Mouse (Mus musculus): Measurements from ENCODE around the gene Ica1. TPM values are rescaled to one million over a fixed set of nuclear protein-coding genes. Genes with fewer than 3 reads are reported as not detected.

Gene Ica1
- polyA plus RNA-seq, 1 experiment from 2014 or later: 37.0 TPM

DNA sequence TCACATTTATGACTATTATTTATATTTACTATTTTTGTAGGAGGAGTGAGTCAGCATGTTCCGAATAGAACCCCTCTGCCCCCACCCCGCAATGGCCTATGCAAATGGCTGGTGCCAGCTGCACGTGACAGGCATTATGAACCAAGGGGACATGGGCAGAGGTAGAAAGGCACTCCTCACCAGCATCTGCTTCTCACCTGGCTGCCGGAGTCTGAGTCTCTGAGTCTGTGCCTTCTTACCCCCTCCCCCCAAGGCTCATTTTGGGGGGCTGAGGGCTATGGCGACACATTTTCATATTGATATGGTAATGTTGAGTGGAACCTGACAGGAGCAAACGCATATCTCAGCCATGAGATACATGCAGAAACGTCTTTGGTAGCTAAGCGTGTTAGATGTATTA, 97.4 kb downstream of the Ica1 start:
- H3K4me1 ChIP-seq: no peaks in the 10 kb centered on the region
- ATAC-seq (ENCODE audit: borderline replicate concordance, extremely low read depth, low FRiP score, low TSS enrichment): no peak
- WGBS: 78% methylated on average over 8 of the region's 8 CpGs

DNA sequence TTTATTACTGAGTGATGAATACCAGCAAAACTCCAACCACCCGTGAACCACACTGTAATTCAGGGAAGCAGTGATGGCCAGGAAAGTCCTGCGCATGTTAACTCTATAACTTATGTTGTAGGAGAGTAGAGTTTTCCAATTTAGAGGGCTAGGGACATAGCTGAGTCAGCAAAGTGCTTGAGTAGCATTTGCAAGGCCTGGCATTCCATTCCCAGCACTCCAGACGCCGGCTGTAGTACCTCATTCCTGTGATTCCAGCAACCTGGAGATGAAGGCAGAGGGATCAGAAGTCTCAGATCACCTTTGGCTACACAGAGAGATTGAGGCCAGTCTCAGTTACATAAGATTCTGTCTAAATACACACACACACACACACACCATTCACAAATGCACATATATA, 105.3 kb downstream of the Ica1 start:
- H3K36me3 ChIP-seq: 0 out of 2 replicates have a peak, but pooled peaks cover 6% of the 10 kb centered on the region
- no peaks in the 10 kb centered on the region for H3K4me1 ChIP-seq
- H3K4me2 ChIP-seq: no peak overlapping the region
- ATAC-seq (ENCODE audit: borderline replicate concordance, extremely low read depth, low FRiP score, low TSS enrichment): no peak
- H3K9me3 ChIP-seq: no peaks in the 10 kb centered on the region
- H3K9ac ChIP-seq: no peak overlapping the region
- H3K4me3 ChIP-seq: no peak overlapping the region
- H3K27ac ChIP-seq: no peak overlapping the region
- 82% methylated on average over 4 of the region's 4 CpGs for WGBS
- H3K27me3 ChIP-seq: no peaks in the 10 kb centered on the region

More for the DNA sequence above, 97.4 kb downstream of the Ica1 start:
- H3K27me3 ChIP-seq: no peaks in the 10 kb centered on the region
- no peak overlapping the region for H3K27ac ChIP-seq
- no peak overlapping the region for H3K4me2 ChIP-seq
- no peaks in the 10 kb centered on the region for H3K9me3 ChIP-seq
- H3K9ac ChIP-seq: no peak overlapping the region
- no peak overlapping the region for H3K4me3 ChIP-seq
- H3K36me3 ChIP-seq: no peaks in the 10 kb centered on the region

DNA sequence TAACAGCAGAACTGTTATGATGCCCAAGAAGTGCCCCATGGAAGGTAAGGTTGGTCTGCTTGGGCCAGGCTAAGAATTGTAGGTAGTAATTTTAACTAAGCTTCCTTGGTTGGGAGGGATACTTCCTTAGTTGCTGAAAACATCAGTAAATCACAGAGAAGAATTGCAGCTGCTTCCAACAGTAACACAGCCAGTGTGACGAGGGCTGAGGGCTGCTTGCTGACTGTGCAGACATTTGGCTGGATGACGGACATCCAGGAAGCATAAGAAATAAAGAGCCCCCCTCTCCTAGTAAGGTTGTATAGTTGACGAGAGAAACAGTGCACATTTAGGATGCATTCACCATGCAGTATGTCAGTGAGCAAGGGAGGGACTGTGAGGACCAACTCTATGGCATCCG, 108.9 kb downstream of the Ica1 start:
- Histone ChIP-seq H3K27me3 (no peaks in the 10 kb centered on the region), H3K4me2 (no peak overlapping the region), H3K4me3 (no peak overlapping the region), H3K36me3 (0 out of 2 replicates have a peak, but pooled peaks cover 6% of the 10 kb centered on the region), H3K9me3 (no peaks in the 10 kb centered on the region), H3K27ac (no peak overlapping the region), H3K9ac (no peak overlapping the region), H3K4me1 (no peaks in the 10 kb centered on the region)
- ATAC-seq (ENCODE audit: borderline replicate concordance, extremely low read depth, low FRiP score, low TSS enrichment): no peak
- 76% methylated on average over 4 of the region's 4 CpGs for WGBS

DNA sequence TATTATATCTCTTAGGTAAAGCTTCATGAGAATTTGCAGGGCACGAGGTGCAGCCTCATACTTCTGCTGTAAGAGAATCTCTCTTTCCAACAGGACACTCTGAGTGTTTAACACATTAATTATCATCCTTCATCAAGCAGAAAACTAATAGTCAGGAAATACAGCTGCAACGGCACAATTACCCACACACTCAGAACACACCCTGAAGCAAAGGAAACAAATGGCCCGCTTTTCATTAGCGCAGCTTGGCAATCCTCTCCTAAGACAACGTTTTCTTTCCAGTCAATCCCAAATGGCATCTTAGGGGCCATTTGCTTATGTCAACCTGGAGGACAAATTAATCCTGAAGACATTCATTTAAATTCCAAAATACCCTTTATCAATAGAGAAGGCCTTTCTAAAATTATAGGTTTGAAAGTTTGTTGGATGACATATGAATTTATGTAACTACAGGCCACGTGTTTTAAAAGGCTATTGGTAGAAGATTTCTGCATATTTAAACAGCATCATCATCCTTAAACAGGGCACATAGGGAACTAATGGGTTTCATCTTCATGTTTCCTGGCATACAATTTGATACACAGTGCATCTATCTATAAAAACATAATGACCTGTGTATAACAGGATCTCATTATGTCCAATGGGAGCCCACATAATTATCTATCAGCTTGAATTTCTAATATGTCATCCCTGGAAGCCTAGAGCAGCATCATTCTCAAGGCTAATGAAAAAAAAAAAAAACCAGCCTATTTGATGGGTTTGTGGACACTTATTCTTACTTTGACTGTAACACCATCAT, 110.1 kb downstream of the Ica1 start:
- Histone ChIP-seq H3K27ac (no peak overlapping the region), H3K27me3 (no peaks in the 10 kb centered on the region), H3K36me3 (0 out of 2 replicates have a peak, but pooled peaks cover 6% of the 10 kb centered on the region), H3K4me2 (no peak overlapping the region), H3K9me3 (no peaks in the 10 kb centered on the region), H3K4me3 (no peak overlapping the region), H3K9ac (no peak overlapping the region), H3K4me1 (peaks cover 8% of the 10 kb centered on the region)
- no peak for ATAC-seq (ENCODE audit: borderline replicate concordance, extremely low read depth, low FRiP score, low TSS enrichment)
- 67% methylated on average over 6 of the region's 6 CpGs for WGBS

DNA sequence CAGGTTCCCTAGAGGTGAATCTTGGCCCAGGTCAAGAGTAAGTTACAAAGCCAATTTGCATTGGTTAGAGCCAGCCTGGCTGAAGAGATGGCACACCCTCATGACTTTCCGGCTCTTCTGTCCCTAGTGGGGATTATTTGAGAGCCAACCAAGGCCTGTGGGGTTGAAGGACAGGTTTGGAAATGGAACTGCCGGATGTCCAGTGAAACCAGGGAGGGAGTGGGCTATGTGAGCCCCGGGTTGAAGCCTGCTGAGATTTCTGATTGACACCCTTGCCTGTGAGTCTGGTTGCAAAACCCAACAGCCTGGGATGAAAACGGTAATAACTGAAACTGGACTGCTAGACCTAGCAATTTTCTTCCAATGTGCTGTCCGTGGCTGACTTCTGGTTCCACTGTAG, 112.5 kb downstream of the Ica1 start:
- H3K4me3 ChIP-seq: no peak overlapping the region
- no peaks in the 10 kb centered on the region for H3K27me3 ChIP-seq
- no peak for ATAC-seq (ENCODE audit: borderline replicate concordance, extremely low read depth, low FRiP score, low TSS enrichment)
- H3K36me3 ChIP-seq: 0 out of 2 replicates have a peak, but pooled peaks cover 6% of the 10 kb centered on the region
- no peaks in the 10 kb centered on the region for H3K9me3 ChIP-seq
- H3K4me2 ChIP-seq: no peak overlapping the region
- no peak overlapping the region for H3K27ac ChIP-seq
- H3K4me1 ChIP-seq: peaks cover 15% of the 10 kb centered on the region
- WGBS: 92% methylated on average over 5 of the region's 5 CpGs
- H3K9ac ChIP-seq: no peak overlapping the region

DNA sequence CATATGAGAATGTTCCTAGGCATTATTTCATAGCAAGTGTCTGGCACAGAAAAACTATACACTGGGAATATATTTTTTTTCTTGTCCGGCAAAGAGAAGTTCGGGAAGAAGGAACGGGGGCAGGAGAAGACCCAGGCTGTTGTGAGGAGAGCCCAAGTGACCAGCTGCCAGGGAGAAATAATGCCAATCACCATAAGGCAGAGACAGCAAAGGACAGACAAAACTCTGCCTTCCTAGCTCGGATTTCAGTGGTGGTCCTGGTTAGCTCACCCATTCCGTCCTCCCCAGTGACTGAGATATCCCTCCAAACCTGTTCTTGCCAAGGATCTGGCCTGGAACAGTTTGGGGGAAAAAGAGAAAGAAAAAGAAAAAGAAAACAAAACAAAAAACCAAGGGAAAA, 113.3 kb downstream of the Ica1 start:
- H3K4me2 ChIP-seq: no peak overlapping the region
- no peak overlapping the region for H3K4me3 ChIP-seq
- H3K4me1 ChIP-seq: peaks cover 15% of the 10 kb centered on the region
- no peaks in the 10 kb centered on the region for H3K27me3 ChIP-seq
- H3K27ac ChIP-seq: no peak overlapping the region
- WGBS: 85% methylated on average over 5 of the region's 5 CpGs
- no peak for ATAC-seq (ENCODE audit: borderline replicate concordance, extremely low read depth, low FRiP score, low TSS enrichment)
- H3K36me3 ChIP-seq: 0 out of 2 replicates have a peak, but pooled peaks cover 6% of the 10 kb centered on the region
- no peaks in the 10 kb centered on the region for H3K9me3 ChIP-seq
- no peak overlapping the region for H3K9ac ChIP-seq

DNA sequence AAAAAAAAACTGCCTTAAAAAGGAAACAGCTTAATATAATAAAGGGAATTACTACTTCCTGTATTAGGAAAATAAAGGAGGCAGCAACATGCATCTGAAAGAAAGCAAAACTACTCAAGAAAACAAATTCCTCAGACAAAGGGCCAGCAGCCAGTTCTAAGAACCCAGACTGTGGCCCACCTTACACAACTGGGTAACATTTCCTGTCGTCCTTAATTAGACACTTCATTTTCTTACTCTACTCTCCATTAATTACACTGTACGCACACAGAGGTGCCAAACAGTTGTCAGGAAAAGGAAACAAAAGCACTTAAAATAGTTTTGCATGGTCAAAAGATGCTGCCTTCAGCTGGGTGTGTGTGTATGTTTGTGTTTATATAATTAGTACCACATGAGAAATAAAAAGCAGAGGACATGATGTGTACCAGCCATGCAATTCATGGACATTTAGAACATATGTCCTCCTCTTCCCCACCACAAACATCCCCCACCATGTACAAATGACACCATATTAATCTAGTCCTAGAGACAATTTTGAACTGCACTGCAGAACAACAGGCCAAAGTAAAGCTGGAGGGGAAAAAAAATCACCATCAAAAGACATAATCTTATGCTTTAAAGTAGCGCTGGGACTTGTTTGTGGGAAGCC, 115.1 kb downstream of the Ica1 start:
- H3K4me2 ChIP-seq: no peak overlapping the region
- no peaks in the 10 kb centered on the region for H3K36me3 ChIP-seq
- WGBS: 39% methylated on average over 3 of the region's 3 CpGs
- no peak overlapping the region for H3K9ac ChIP-seq
- no peaks in the 10 kb centered on the region for H3K9me3 ChIP-seq
- H3K4me3 ChIP-seq: no peak overlapping the region
- H3K27ac ChIP-seq: peak overlapping the region; percentile 9; the same call in 1 of the 2 replicates
- no peaks in the 10 kb centered on the region for H3K27me3 ChIP-seq
- peaks cover 17% of the 10 kb centered on the region for H3K4me1 ChIP-seq
- ATAC-seq (ENCODE audit: borderline replicate concordance, extremely low read depth, low FRiP score, low TSS enrichment): peak; percentile 79; the same call in 1 of the 2 replicates

DNA sequence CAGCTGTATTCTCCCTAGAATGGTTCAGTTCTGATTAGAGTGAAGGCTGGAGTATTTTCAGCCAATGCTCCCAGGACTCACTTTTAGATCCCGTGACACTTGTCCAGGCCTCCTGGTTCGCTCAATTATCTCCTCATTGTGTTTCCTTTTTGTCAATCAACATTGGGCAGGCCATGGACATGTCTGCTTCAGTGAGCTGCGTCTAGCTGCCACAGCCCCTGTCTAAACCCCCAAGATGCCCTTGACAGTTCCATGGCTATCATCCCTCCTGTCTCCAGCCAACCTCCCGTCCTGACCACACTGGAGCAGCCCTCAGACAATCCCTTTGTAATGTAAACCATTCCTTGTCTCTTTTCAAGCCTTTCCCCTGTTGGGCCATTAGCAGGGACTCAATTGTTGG, 116.9 kb downstream of the Ica1 start:
- Histone ChIP-seq H3K36me3 (no peaks in the 10 kb centered on the region), H3K4me2 (no peak overlapping the region), H3K27me3 (no peaks in the 10 kb centered on the region), H3K27ac (no peak overlapping the region), H3K9ac (no peak overlapping the region), H3K4me1 (peaks cover 19% of the 10 kb centered on the region), H3K9me3 (no peaks in the 10 kb centered on the region), H3K4me3 (no peak overlapping the region)
- WGBS: 72% methylated on average over 4 of the region's 4 CpGs
- no peak for ATAC-seq (ENCODE audit: borderline replicate concordance, extremely low read depth, low FRiP score, low TSS enrichment)

DNA sequence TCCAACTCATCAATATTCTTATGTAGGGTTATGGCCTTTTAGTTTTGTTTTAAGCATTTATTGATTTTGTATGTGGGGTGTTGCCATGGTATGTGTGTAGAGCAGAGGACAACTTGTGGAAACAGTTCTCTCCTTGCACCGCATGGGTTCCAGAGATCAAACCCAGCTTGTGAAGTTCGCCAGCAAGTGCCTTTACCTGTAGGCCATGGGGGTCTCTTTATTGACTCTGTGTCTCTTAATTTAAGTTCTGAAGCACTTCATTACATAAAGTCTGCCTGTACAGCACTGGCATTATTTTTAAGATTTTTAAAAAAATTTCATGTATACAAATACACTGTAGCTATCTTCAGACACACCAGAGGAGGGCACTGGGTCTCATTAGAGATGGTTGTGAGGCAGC, 118.2 kb downstream of the Ica1 start:
- 94% methylated on average over 2 of the region's 2 CpGs for WGBS
- H3K9ac ChIP-seq: no peak overlapping the region
- no peaks in the 10 kb centered on the region for H3K27me3 ChIP-seq
- H3K36me3 ChIP-seq: peaks cover under 1% of the 10 kb centered on the region; the same call in 1 of the 2 replicates
- no peak overlapping the region for H3K4me2 ChIP-seq
- ATAC-seq (ENCODE audit: borderline replicate concordance, extremely low read depth, low FRiP score, low TSS enrichment): no peak
- no peak overlapping the region for H3K27ac ChIP-seq
- H3K9me3 ChIP-seq: no peaks in the 10 kb centered on the region
- H3K4me3 ChIP-seq: no peak overlapping the region
- H3K4me1 ChIP-seq: peaks cover 19% of the 10 kb centered on the region

DNA sequence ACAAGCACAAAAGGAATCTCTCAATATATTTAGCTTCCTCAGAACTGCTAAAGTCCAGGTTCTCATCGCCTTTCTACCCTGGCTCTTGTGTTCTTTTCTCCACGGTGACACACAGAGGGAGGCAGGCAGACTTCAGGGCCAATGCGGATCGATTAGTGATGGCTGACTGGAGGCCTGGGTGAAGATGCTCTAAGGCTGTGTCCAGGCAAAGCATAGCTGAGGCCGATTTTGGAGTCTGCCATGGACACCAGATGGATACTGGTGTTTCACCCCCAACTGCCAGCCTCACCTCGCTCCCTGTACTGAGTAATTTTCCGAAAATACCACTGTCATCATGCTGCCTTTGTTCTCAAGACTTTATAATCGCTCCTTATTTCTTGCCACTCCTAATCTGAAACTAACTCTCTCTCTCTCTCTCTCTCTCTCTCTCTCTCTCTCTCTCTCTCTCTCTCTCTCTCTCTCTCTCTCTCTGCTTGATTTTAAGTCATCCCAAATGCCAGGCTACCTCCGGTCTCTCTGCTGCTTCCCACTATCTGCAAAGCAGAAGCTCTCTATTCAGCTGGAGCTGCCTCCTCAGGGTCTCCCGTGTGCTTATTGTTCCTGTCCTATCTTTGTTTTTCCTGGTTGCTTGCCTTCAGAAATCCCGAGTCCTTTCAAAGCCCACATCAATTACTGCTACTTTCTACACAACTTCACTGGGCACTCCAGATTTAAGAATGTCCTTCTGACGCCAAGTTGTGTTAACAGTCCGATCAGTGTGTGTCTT, 118.9 kb downstream of the Ica1 start:
- no peaks in the 10 kb centered on the region for H3K27me3 ChIP-seq
- peaks cover 4% of the 10 kb centered on the region; the same call in 1 of the 2 replicates for H3K36me3 ChIP-seq
- no peak overlapping the region for H3K27ac ChIP-seq
- no peak for ATAC-seq (ENCODE audit: borderline replicate concordance, extremely low read depth, low FRiP score, low TSS enrichment)
- no peak overlapping the region for H3K9ac ChIP-seq
- no peak overlapping the region for H3K4me3 ChIP-seq
- WGBS: 58% methylated on average over 13 of the region's 13 CpGs
- no peaks in the 10 kb centered on the region for H3K9me3 ChIP-seq
- H3K4me1 ChIP-seq: peaks cover 19% of the 10 kb centered on the region
- H3K4me2 ChIP-seq: no peak overlapping the region

DNA sequence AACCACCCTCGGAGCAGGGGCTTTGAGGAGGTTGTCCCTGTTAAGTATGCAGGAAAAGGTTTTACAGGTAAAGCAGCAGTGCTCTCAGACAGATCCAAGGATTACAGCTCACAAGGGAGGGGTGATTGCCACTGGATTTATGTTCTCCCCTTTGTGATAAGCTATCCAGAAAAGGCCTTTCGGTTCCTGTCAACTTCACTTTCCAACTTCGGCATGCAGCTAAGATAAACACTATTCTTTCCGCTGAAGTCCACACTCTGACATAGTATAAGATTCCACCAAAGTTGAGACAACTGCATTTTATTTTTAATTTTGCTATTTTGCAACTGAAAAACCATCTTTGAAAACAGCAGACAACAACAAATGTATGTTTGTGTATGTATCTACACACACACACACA, 119.9 kb downstream of the Ica1 start:
- Histone ChIP-seq H3K36me3 (peaks cover 4% of the 10 kb centered on the region; the same call in 1 of the 2 replicates), H3K4me2 (no peak overlapping the region), H3K4me3 (no peak overlapping the region), H3K9me3 (no peaks in the 10 kb centered on the region), H3K9ac (no peak overlapping the region), H3K4me1 (peaks cover 13% of the 10 kb centered on the region), H3K27ac (no peak overlapping the region), H3K27me3 (no peaks in the 10 kb centered on the region)
- no peak for ATAC-seq (ENCODE audit: borderline replicate concordance, extremely low read depth, low FRiP score, low TSS enrichment)
- 25% methylated on average over 4 of the region's 4 CpGs for WGBS
